In genomic region chr3:84580716-84581115, GRCm38 (mm10) we compare ENCODE assay signal across 10 mouse cellular contexts. TPM values are rescaled to one million over a fixed set of nuclear protein-coding genes. Genes with fewer than 3 reads are reported as not detected.
DNase-seq lines count a peak whose midpoint lies in the region; ATAC-seq and TF ChIP-seq lines count a peak whose summit lies in the region.
"Had no signal": no experiment of that assay in that cellular context is flagged by ENCODE, and none has a peak within 500 bp of the region (broad histone marks: within the 10 kb centered on the region; RNA-seq: fewer than 3 reads in every experiment).

No protein-coding gene starts in this region.

- no peak overlapping the region for H3K4me3 ChIP-seq in forebrain, embryonic 16.5 days (replicated peaks; ENCODE audit: low read length)
- no peak overlapping the region for H3K4me3 ChIP-seq in forebrain, embryonic 11.5 days (ENCODE audit: low read depth, low read length)
- H3K4me3 ChIP-seq in lung, postnatal 0 days (ENCODE audit: low read depth, low read length) = peak overlapping the region; percentile 76; the same call in 1 of the 2 replicates
- H3K4me3 ChIP-seq in liver, embryonic 12.5 days = peak overlapping the region; percentile 83; the same call in 1 of the 2 replicates
- peak overlapping the region; percentile 61 for H3K4me3 ChIP-seq in stomach, embryonic 15.5 days (replicated peaks)

- DNase-seq in forebrain, embryonic 11.5 days (ENCODE audit: low spot score) = no peak
- peak; percentile 40 for DNase-seq in lung, postnatal 0 days (ENCODE audit: low spot score)
- no peak for DNase-seq in lung, postnatal 14 days
- no peak for DNase-seq in thymus, postnatal 36 days
- DNase-seq in adrenal gland, adult (ENCODE audit: inconsistent age in 2 of 2, low spot score in 1 of 2) = no peak
- DNase-seq: B cell, adult 2 months; cerebellum, adult 11-12 months had no signal

- WGBS in forebrain, embryonic 16.5 days = 78% methylated on average over 4 of the region's 4 CpGs
- WGBS in forebrain, embryonic 11.5 days = 75% methylated on average over 4 of the region's 4 CpGs
- 9% methylated on average over 4 of the region's 4 CpGs for WGBS in lung, postnatal 0 days
- WGBS in liver, embryonic 12.5 days (ENCODE audit: insufficient replicate concordance) = 21% methylated on average over 4 of the region's 4 CpGs
- WGBS in stomach, embryonic 15.5 days = 13% methylated on average over 4 of the region's 4 CpGs

- H3K4me1 ChIP-seq in forebrain, embryonic 16.5 days (replicated peaks; ENCODE audit: control insufficient read depth, insufficient read depth, low read length) = peaks cover 24% of the 10 kb centered on the region
- H3K4me1 ChIP-seq in forebrain, embryonic 11.5 days (replicated peaks; ENCODE audit: control insufficient read depth, insufficient read depth, low read length) = peaks cover 4% of the 10 kb centered on the region
- peaks cover 2% of the 10 kb centered on the region; the same call in 1 of the 2 replicates for H3K4me1 ChIP-seq in lung, postnatal 0 days (ENCODE audit: insufficient read depth, low read depth, low read length)
- H3K4me1 ChIP-seq in liver, embryonic 12.5 days = peaks cover 41% of the 10 kb centered on the region
- peaks cover 14% of the 10 kb centered on the region for H3K4me1 ChIP-seq in stomach, embryonic 15.5 days

- ATAC-seq in forebrain, embryonic 16.5 days = no peak
- ATAC-seq in forebrain, embryonic 11.5 days (replicated peaks; ENCODE audit: low FRiP score) = no peak
- no peak for ATAC-seq in lung, postnatal 0 days
- ATAC-seq in liver, embryonic 12.5 days = no peak
- ATAC-seq in stomach, embryonic 15.5 days (ENCODE audit: insufficient read depth, low FRiP score, low read depth) = no peak

- TF ChIP-seq CTCF in lung, postnatal 0 days (IDR thresholded peaks at IDR 0.05) = no peak

- no peaks in the 10 kb centered on the region for H3K9me3 ChIP-seq in forebrain, embryonic 16.5 days (ENCODE audit: control insufficient read depth, low read length)
- no peaks in the 10 kb centered on the region for H3K9me3 ChIP-seq in forebrain, embryonic 11.5 days (ENCODE audit: control insufficient read depth, low read length)
- H3K9me3 ChIP-seq in lung, postnatal 0 days (ENCODE audit: low read length) = no peaks in the 10 kb centered on the region
- H3K9me3 ChIP-seq in liver, embryonic 12.5 days (replicated peaks) = no peaks in the 10 kb centered on the region
- no peaks in the 10 kb centered on the region for H3K9me3 ChIP-seq in stomach, embryonic 15.5 days

- no peak for TF ChIP-seq EP300 in lung, postnatal 0 days (IDR thresholded peaks at IDR 0.05)

- H3K4me2 ChIP-seq in forebrain, embryonic 16.5 days (ENCODE audit: low read length) = peak overlapping the region; percentile 89
- H3K4me2 ChIP-seq in forebrain, embryonic 11.5 days (ENCODE audit: low read depth, low read length, severe bottlenecking) = no peak overlapping the region
- H3K4me2 ChIP-seq in lung, postnatal 0 days (replicated peaks; ENCODE audit: low read depth, low read length) = peak overlapping the region; percentile 82
- H3K4me2 ChIP-seq in liver, embryonic 12.5 days = peak overlapping the region; percentile 84
- H3K4me2 ChIP-seq in stomach, embryonic 15.5 days = peak overlapping the region; percentile 78

- H3K27ac ChIP-seq in forebrain, embryonic 16.5 days (ENCODE audit: low read length) = no peak overlapping the region
- H3K27ac ChIP-seq in forebrain, embryonic 11.5 days (ENCODE audit: low read depth, low read length) = no peak overlapping the region
- H3K27ac ChIP-seq in lung, postnatal 0 days (ENCODE audit: low read length) = no peak overlapping the region
- H3K27ac ChIP-seq in liver, embryonic 12.5 days = no peak overlapping the region
- H3K27ac ChIP-seq in stomach, embryonic 15.5 days = no peak overlapping the region

- no peaks in the 10 kb centered on the region for H3K36me3 ChIP-seq in forebrain, embryonic 16.5 days (ENCODE audit: control insufficient read depth, insufficient read depth)
- no peaks in the 10 kb centered on the region for H3K36me3 ChIP-seq in forebrain, embryonic 11.5 days (ENCODE audit: control insufficient read depth, insufficient read depth, low read length)
- no peaks in the 10 kb centered on the region for H3K36me3 ChIP-seq in lung, postnatal 0 days (ENCODE audit: insufficient read depth, low read length)
- H3K36me3 ChIP-seq in liver, embryonic 12.5 days = no peaks in the 10 kb centered on the region
- H3K36me3 ChIP-seq in stomach, embryonic 15.5 days = no peaks in the 10 kb centered on the region

- no peak overlapping the region for H3K9ac ChIP-seq in forebrain, embryonic 16.5 days (replicated peaks; ENCODE audit: low read depth, low read length)
- H3K9ac ChIP-seq in forebrain, embryonic 11.5 days (ENCODE audit: low read length) = no peak overlapping the region
- H3K9ac ChIP-seq in lung, postnatal 0 days (replicated peaks; ENCODE audit: low read depth) = no peak overlapping the region
- H3K9ac ChIP-seq in liver, embryonic 12.5 days = no peak overlapping the region
- H3K9ac ChIP-seq in stomach, embryonic 15.5 days = no peak overlapping the region

- no peaks in the 10 kb centered on the region for H3K27me3 ChIP-seq in forebrain, embryonic 16.5 days (replicated peaks; ENCODE audit: control insufficient read depth, insufficient read depth, low read length)
- H3K27me3 ChIP-seq in forebrain, embryonic 11.5 days (ENCODE audit: control insufficient read depth, insufficient read depth, low read length) = no peaks in the 10 kb centered on the region
- no peaks in the 10 kb centered on the region for H3K27me3 ChIP-seq in lung, postnatal 0 days (replicated peaks; ENCODE audit: insufficient read depth, low read length)
- no peaks in the 10 kb centered on the region for H3K27me3 ChIP-seq in liver, embryonic 12.5 days (replicated peaks)
- no peaks in the 10 kb centered on the region for H3K27me3 ChIP-seq in stomach, embryonic 15.5 days (replicated peaks)

RNA-seq across cellular contexts. Expression of gene Arfip1, which starts 1.7 kb away (rescaled TPM):
- 24.9 and 30.2 TPM in 2 replicates for polyA plus RNA-seq in forebrain, embryonic 16.5 days (2015; fragmentation: Nextera tagmentation; extraction: Ambion mirVana)
- polyA plus RNA-seq in forebrain, embryonic 11.5 days (2014; fragmentation: Nextera tagmentation; extraction: Ambion mirVana) = 37.8 and 45.9 TPM in 2 replicates
- 60.8 and 64.0 TPM in 2 replicates for polyA plus RNA-seq in lung, postnatal 0 days (2015; fragmentation: Nextera tagmentation; extraction: Ambion mirVana)
- 16.5 and 16.9 TPM in 2 replicates for polyA plus RNA-seq in liver, embryonic 12.5 days (2016; fragmentation: Nextera tagmentation; extraction: Ambion mirVana)
- polyA plus RNA-seq in stomach, embryonic 15.5 days (2015; fragmentation: Nextera tagmentation; extraction: Ambion mirVana) = 55.9 and 59.2 TPM in 2 replicates

RNA-seq across cellular contexts. Expression of gene Tigd4, which starts 12.7 kb away (rescaled TPM):
- 0.06 TPM in 1 of 2 replicates, not detected in the other for polyA plus RNA-seq in forebrain, embryonic 16.5 days (2015; fragmentation: Nextera tagmentation; extraction: Ambion mirVana)
- polyA plus RNA-seq in forebrain, embryonic 11.5 days (2014; fragmentation: Nextera tagmentation; extraction: Ambion mirVana) = not detected in 2 replicates
- polyA plus RNA-seq in lung, postnatal 0 days (2015; fragmentation: Nextera tagmentation; extraction: Ambion mirVana) = 0.04 and 0.05 TPM in 2 replicates
- polyA plus RNA-seq in liver, embryonic 12.5 days (2016; fragmentation: Nextera tagmentation; extraction: Ambion mirVana) = 0.04 TPM in 1 of 2 replicates, not detected in the other
- 0.06 and 0.21 TPM in 2 replicates for polyA plus RNA-seq in stomach, embryonic 15.5 days (2015; fragmentation: Nextera tagmentation; extraction: Ambion mirVana)

Comparison
In these comparisons a context has a peak if more than half of its experiments do, and no peak if none do; other contexts are left out.
1. H3K4me3 ChIP-seq: peak in lung, postnatal 0 days (single experiment), liver, embryonic 12.5 days (single experiment) and stomach, embryonic 15.5 days (single experiment); none in forebrain, embryonic 16.5 days (single experiment) and forebrain, embryonic 11.5 days (single experiment).